ENCODE assay signal across 9 mouse cellular contexts in the genomic region with DNA sequence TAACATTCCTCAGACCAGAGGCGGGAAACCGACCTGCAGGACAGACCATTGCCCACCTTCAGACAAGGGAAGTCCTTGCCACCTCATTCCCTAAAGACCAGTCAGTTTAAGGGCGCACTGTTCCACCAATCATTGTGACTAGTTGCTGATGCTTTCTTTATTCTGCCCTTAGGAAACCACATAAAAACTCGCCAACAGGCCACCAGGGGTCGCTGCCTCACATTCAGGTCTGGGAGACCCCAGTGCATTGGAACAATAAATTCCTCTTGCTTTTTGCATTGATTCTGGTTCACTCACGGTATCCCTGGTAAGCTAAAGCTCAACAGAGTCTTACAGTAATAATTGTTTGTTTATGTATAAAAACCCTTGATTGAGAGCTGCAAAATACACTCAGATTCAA. TPM values are rescaled to one million over a fixed set of nuclear protein-coding genes. Genes with fewer than 3 reads are reported as not detected.
DNase-seq lines count a peak whose midpoint lies in the region; ATAC-seq and TF ChIP-seq lines count a peak whose summit lies in the region.
"Had no signal": no experiment of that assay in that cellular context is flagged by ENCODE, and none has a peak within 500 bp of the region (broad histone marks: within the 10 kb centered on the region; RNA-seq: fewer than 3 reads in every experiment).

No protein-coding gene starts in this region.

- no peak overlapping the region for H3K27ac ChIP-seq in kidney, embryonic 15.5 days
- H3K27ac ChIP-seq in thymus, adult 2 months (ENCODE audit: control insufficient read depth, insufficient read depth, low read length) = no peak overlapping the region
- no peak overlapping the region for H3K27ac ChIP-seq in limb, embryonic 11.5 days (replicated peaks; ENCODE audit: low read depth, low read length)

- H3K9me3 ChIP-seq in kidney, embryonic 15.5 days (replicated peaks) = no peaks in the 10 kb centered on the region
- no peaks in the 10 kb centered on the region for H3K9me3 ChIP-seq in limb, embryonic 11.5 days (ENCODE audit: control insufficient read depth, low read length)

- DNase-seq in adrenal gland, adult (ENCODE audit: inconsistent age in 2 of 2, low spot score in 1 of 2) = peak; percentile 50 to 80
- DNase-seq in adrenal gland, postnatal 4 days (ENCODE audit: low spot score in 2 of 2) = no peak
- peak; percentile 23 for DNase-seq in kidney, adult 18-20 months
- DNase-seq in thymus, adult 2 months = peak; percentile 64
- DNase-seq in thymus, adult 18-20 months = no peak
- DNase-seq in limb, embryonic 11.5 days (ENCODE audit: low spot score) = peak; percentile 79
- peak; percentile 62 for DNase-seq in thymus, postnatal 25 days

- H3K36me3 ChIP-seq in kidney, embryonic 15.5 days = no peaks in the 10 kb centered on the region
- no peaks in the 10 kb centered on the region for H3K36me3 ChIP-seq in thymus, adult 2 months (ENCODE audit: control insufficient read depth, insufficient read depth, low read length)
- H3K36me3 ChIP-seq in limb, embryonic 11.5 days (ENCODE audit: control insufficient read depth, insufficient read depth, low read length) = no peaks in the 10 kb centered on the region

- ATAC-seq in kidney, embryonic 15.5 days (replicated peaks; ENCODE audit: low FRiP score) = no peak
- no peak for ATAC-seq in limb, embryonic 11.5 days (ENCODE audit: insufficient number of reproducible peaks, low FRiP score, low TSS enrichment, low read depth)

- H3K4me3 ChIP-seq in kidney, embryonic 15.5 days (replicated peaks) = no peak overlapping the region
- no peak overlapping the region for H3K4me3 ChIP-seq in thymus, adult 2 months (ENCODE audit: control insufficient read depth, insufficient read depth, low read length)
- no peak overlapping the region for H3K4me3 ChIP-seq in limb, embryonic 11.5 days (ENCODE audit: low read depth, low read length)

- H3K27me3 ChIP-seq in kidney, embryonic 15.5 days = no peaks in the 10 kb centered on the region
- H3K27me3 ChIP-seq in thymus, adult 2 months (ENCODE audit: control insufficient read depth, insufficient read depth, low read length) = no peaks in the 10 kb centered on the region
- no peaks in the 10 kb centered on the region for H3K27me3 ChIP-seq in limb, embryonic 11.5 days (ENCODE audit: control insufficient read depth, insufficient read depth, low read length)

- WGBS in kidney, embryonic 15.5 days = 18% methylated on average over 6 of the region's 6 CpGs
- WGBS in thymus, adult 2 months = 24% methylated on average over 6 of the region's 6 CpGs
- WGBS in limb, embryonic 11.5 days = 12% methylated on average over 6 of the region's 6 CpGs

- no peaks in the 10 kb centered on the region for H3K4me1 ChIP-seq in kidney, embryonic 15.5 days
- H3K4me1 ChIP-seq in thymus, adult 2 months (replicated peaks; ENCODE audit: control insufficient read depth, insufficient read depth, low read length) = no peaks in the 10 kb centered on the region
- H3K4me1 ChIP-seq in limb, embryonic 11.5 days (ENCODE audit: control insufficient read depth, insufficient read depth, low read length) = no peaks in the 10 kb centered on the region

- no peak for TF ChIP-seq CTCF in thymus, adult 2 months (IDR thresholded peaks at IDR 0.05; ENCODE audit: borderline replicate concordance, control insufficient read depth, extremely low read depth, insufficient read depth, low read length, poor library complexity)

- no peak overlapping the region for H3K9ac ChIP-seq in kidney, embryonic 15.5 days
- H3K9ac ChIP-seq in limb, embryonic 11.5 days (ENCODE audit: low read length) = no peak overlapping the region

- no peak for TF ChIP-seq POLR2A in thymus, adult 2 months (IDR thresholded peaks at IDR 0.05; ENCODE audit: control insufficient read depth, extremely low read depth, insufficient read depth, low read length, poor library complexity)

- H3K4me2 ChIP-seq in kidney, embryonic 15.5 days = no peak overlapping the region
- no peak overlapping the region for H3K4me2 ChIP-seq in limb, embryonic 11.5 days (ENCODE audit: low read depth, severe bottlenecking)

RNA-seq across cellular contexts. Expression of a gene that starts 12.1 kb away (rescaled TPM):
- total RNA-seq in adrenal gland, postnatal 4 days (2021) = 10 to 100 TPM; 10.2 to 14.4 TPM
- 3.3 and 4.2 TPM in 2 replicates for polyA plus RNA-seq in kidney, embryonic 15.5 days (2015; fragmentation: Nextera tagmentation; extraction: Ambion mirVana)
- polyA plus RNA-seq in thymus, adult 2 months (2012; rRNA removed) = 7.8 TPM in 2 replicates
- polyA plus RNA-seq in limb, embryonic 11.5 days (2014; fragmentation: Nextera tagmentation; extraction: Ambion mirVana) = 0.35 and 0.54 TPM in 2 replicates

RNA-seq across cellular contexts. Expression of a gene that starts 13.0 kb away (rescaled TPM):
- total RNA-seq in adrenal gland, postnatal 4 days (2021) = under 1 TPM in 1 of 2 experiments, not detected in 1; 0.68 TPM
- polyA plus RNA-seq in kidney, embryonic 15.5 days (2015; fragmentation: Nextera tagmentation; extraction: Ambion mirVana) = not detected in 2 replicates
- 0.24 TPM in 1 of 2 replicates, not detected in the other for polyA plus RNA-seq in thymus, adult 2 months (2012; rRNA removed)
- polyA plus RNA-seq in limb, embryonic 11.5 days (2014; fragmentation: Nextera tagmentation; extraction: Ambion mirVana) = not detected in 2 replicates
- polyA plus RNA-seq: C2C12 had no signal

RNA-seq across cellular contexts. Expression of a gene that starts 17.9 kb away (rescaled TPM):
- total RNA-seq in adrenal gland, postnatal 4 days (2021) = not detected
- polyA plus RNA-seq in kidney, embryonic 15.5 days (2015; fragmentation: Nextera tagmentation; extraction: Ambion mirVana) = not detected in 2 replicates
- not detected in 2 replicates for polyA plus RNA-seq in thymus, adult 2 months (2012; rRNA removed)
- polyA plus RNA-seq in limb, embryonic 11.5 days (2014; fragmentation: Nextera tagmentation; extraction: Ambion mirVana) = not detected in 2 replicates
- polyA plus RNA-seq: C2C12 had no signal

RNA-seq across cellular contexts. Expression of a gene that starts 18.1 kb away (rescaled TPM):
- total RNA-seq in adrenal gland, postnatal 4 days (2021) = 10 to 100 TPM; 37.1 to 39.5 TPM
- polyA plus RNA-seq in kidney, embryonic 15.5 days (2015; fragmentation: Nextera tagmentation; extraction: Ambion mirVana) = 31.6 and 32.4 TPM in 2 replicates
- 4.9 and 12.3 TPM in 2 replicates for polyA plus RNA-seq in thymus, adult 2 months (2012; rRNA removed)
- polyA plus RNA-seq in limb, embryonic 11.5 days (2014; fragmentation: Nextera tagmentation; extraction: Ambion mirVana) = 18.7 and 20.7 TPM in 2 replicates

RNA-seq across cellular contexts. Expression of a gene that starts 22.4 kb away (rescaled TPM):
- total RNA-seq in adrenal gland, postnatal 4 days (2021) = under 1 TPM in 1 of 2 experiments, not detected in 1; 0.11 TPM
- 0.12 and 0.27 TPM in 2 replicates for polyA plus RNA-seq in kidney, embryonic 15.5 days (2015; fragmentation: Nextera tagmentation; extraction: Ambion mirVana)
- not detected in 2 replicates for polyA plus RNA-seq in thymus, adult 2 months (2012; rRNA removed)
- 0.15 and 0.16 TPM in 2 replicates for polyA plus RNA-seq in limb, embryonic 11.5 days (2014; fragmentation: Nextera tagmentation; extraction: Ambion mirVana)

Comparison
In these comparisons a context has a peak if more than half of its experiments do, and no peak if none do; other contexts are left out.
1. DNase-seq: peak in adrenal gland, adult (2 of 2), kidney, adult 18-20 months (single experiment), thymus, adult 2 months (single experiment), limb, embryonic 11.5 days (single experiment) and thymus, postnatal 25 days (single experiment); none in adrenal gland, postnatal 4 days (0 of 2) and thymus, adult 18-20 months (0 of 2).